9 mouse cellular contexts compared by ENCODE assay signal in genomic region chr7:80439032-80439760, GRCm38 (mm10). TPM values are rescaled to one million over a fixed set of nuclear protein-coding genes. Genes with fewer than 3 reads are reported as not detected.
DNase-seq lines count a peak whose midpoint lies in the region; ATAC-seq and TF ChIP-seq lines count a peak whose summit lies in the region.
"Had no signal": no experiment of that assay in that cellular context is flagged by ENCODE, and none has a peak within 500 bp of the region (broad histone marks: within the 10 kb centered on the region; RNA-seq: fewer than 3 reads in every experiment).

No protein-coding gene starts in this region.

- ATAC-seq in heart, postnatal 0 days (ENCODE audit: insufficient read depth, low read depth), result no peak; the same call in 1 of the 2 replicates

- no peak overlapping the region for H3K4me3 ChIP-seq in heart, postnatal 0 days (ENCODE audit: low read depth, low read length)

- no peak for TF ChIP-seq EP300 in heart, postnatal 0 days (IDR thresholded peaks at IDR 0.05; ENCODE audit: low read depth)

- peak; percentile 70 to 88 for DNase-seq in adrenal gland, adult (ENCODE audit: inconsistent age in 2 of 2, low spot score in 1 of 2)
- DNase-seq in adrenal gland, postnatal 4 days (ENCODE audit: low spot score in 2 of 2), result no peak
- DNase-seq in kidney, adult 9 months, result peak; percentile 40
- no peak for DNase-seq in kidney, adult 8-10 months
- peak; percentile 77 for DNase-seq in Muller cell, postnatal 12 days (ENCODE audit: inconsistent ontology term)
- no peak for DNase-seq in heart, postnatal 0 days (ENCODE audit: low spot score)
- DNase-seq in gastrocnemius, adult 8-10 months (ENCODE audit: low spot score in 2 of 2), result no peak
- DNase-seq in spleen, adult 18-20 months, result no peak
- DNase-seq: thymus, postnatal 4 days had no signal

- TF ChIP-seq CTCF in heart, postnatal 0 days (IDR thresholded peaks at IDR 0.05; ENCODE audit: low read depth), result no peak

- H3K27me3 ChIP-seq in heart, postnatal 0 days (ENCODE audit: control insufficient read depth, insufficient read depth, low read length), result no peaks in the 10 kb centered on the region

- H3K9ac ChIP-seq in heart, postnatal 0 days (replicated peaks; ENCODE audit: low read depth, low read length), result no peak overlapping the region

- H3K27ac ChIP-seq in heart, postnatal 0 days (ENCODE audit: low read depth), result no peak overlapping the region

- peak overlapping the region; percentile 35 for H3K4me2 ChIP-seq in heart, postnatal 0 days (ENCODE audit: low read depth, low read length)

- 26% methylated on average over 14 of the region's 15 CpGs for WGBS in heart, postnatal 0 days

- no peaks in the 10 kb centered on the region for H3K9me3 ChIP-seq in heart, postnatal 0 days (replicated peaks; ENCODE audit: control insufficient read depth, low read length)

- no peaks in the 10 kb centered on the region for H3K36me3 ChIP-seq in heart, postnatal 0 days (replicated peaks; ENCODE audit: control insufficient read depth, insufficient read depth, low read length)

- peaks cover 28% of the 10 kb centered on the region for H3K4me1 ChIP-seq in heart, postnatal 0 days (ENCODE audit: control insufficient read depth, insufficient read depth)

RNA-seq across cellular contexts. Expression of gene Furin, which starts 34.0 kb away (rescaled TPM):
- 100 to 1,000 TPM; 137 to 140 TPM for total RNA-seq in adrenal gland, postnatal 4 days (2021)
- total RNA-seq in heart, postnatal 0 days (2014; rRNA removed; ENCODE audit: low replicate concordance), result 67.6 and 79.0 TPM in 2 replicates
- 16.9 and 18.9 TPM in 2 replicates for polyA plus RNA-seq in heart, postnatal 0 days (2015; fragmentation: Nextera tagmentation; extraction: Ambion mirVana)
- 10 to 100 TPM; 50.3 to 60.1 (median 56.7) TPM for total RNA-seq in gastrocnemius, adult 8-10 months (2022)

RNA-seq across cellular contexts. Expression of gene Fes, which starts 51.5 kb away (rescaled TPM):
- total RNA-seq in adrenal gland, postnatal 4 days (2021), result 10 to 100 TPM; 19.3 to 21.1 TPM
- total RNA-seq in heart, postnatal 0 days (2014; rRNA removed; ENCODE audit: low replicate concordance), result 13.5 and 23.1 TPM in 2 replicates
- polyA plus RNA-seq in heart, postnatal 0 days (2015; fragmentation: Nextera tagmentation; extraction: Ambion mirVana), result 9.2 and 9.7 TPM in 2 replicates
- total RNA-seq in gastrocnemius, adult 8-10 months (2022), result 1 to 10 TPM; 1.7 to 2.7 (median 2.4) TPM

Comparison
In these comparisons a context has a peak if more than half of its experiments do, and no peak if none do; other contexts are left out.
1. DNase-seq: peak in adrenal gland, adult (2 of 2), kidney, adult 9 months (single experiment) and Muller cell, postnatal 12 days (single experiment); none in adrenal gland, postnatal 4 days (0 of 2), kidney, adult 8-10 months (0 of 2), heart, postnatal 0 days (single experiment), gastrocnemius, adult 8-10 months (0 of 2) and spleen, adult 18-20 months (0 of 2).